8 mouse cellular contexts compared by ENCODE assay signal in genomic region chr4:48754466-48755171, GRCm38 (mm10).
DNase-seq lines count a peak whose midpoint lies in the region; ATAC-seq and TF ChIP-seq lines count a peak whose summit lies in the region.

No protein-coding gene starts in this region.

- no peaks in the 10 kb centered on the region for H3K9me3 ChIP-seq in kidney, embryonic 14.5 days (ENCODE audit: control insufficient read depth, low read length)
- no peaks in the 10 kb centered on the region for H3K9me3 ChIP-seq in neural tube, embryonic 15.5 days (replicated peaks)
- H3K9me3 ChIP-seq in liver, postnatal 0 days (ENCODE audit: low read length) = no peaks in the 10 kb centered on the region

- no peak for TF ChIP-seq CTCF in liver, postnatal 0 days (IDR thresholded peaks at IDR 0.05; ENCODE audit: low read depth)

- no peak overlapping the region for H3K4me3 ChIP-seq in kidney, embryonic 14.5 days (ENCODE audit: low read length)
- H3K4me3 ChIP-seq in neural tube, embryonic 15.5 days (replicated peaks) = no peak overlapping the region
- no peak overlapping the region for H3K4me3 ChIP-seq in liver, postnatal 0 days (ENCODE audit: low read depth, low read length)

- no peak for ATAC-seq in kidney, embryonic 14.5 days (ENCODE audit: low FRiP score, low TSS enrichment)
- peak; percentile 72; the same call in 1 of the 2 replicates for ATAC-seq in neural tube, embryonic 15.5 days (ENCODE audit: low FRiP score)
- ATAC-seq in liver, postnatal 0 days = no peak

- DNase-seq in kidney, postnatal 14 days = peak; percentile 34
- peak; percentile 59 to 70 for DNase-seq in cerebellum, postnatal 25 days
- DNase-seq in gastrocnemius, postnatal 4 days (ENCODE audit: low spot score in 2 of 2) = peak; percentile 59 to 75
- DNase-seq in layer of hippocampus, postnatal 10 days (ENCODE audit: low spot score in 2 of 2) = peak; percentile 49 to 64
- no peak for DNase-seq in liver, postnatal 0 days
- no peak for DNase-seq in spleen, adult 12 weeks (ENCODE audit: low spot score)

- no peaks in the 10 kb centered on the region for H3K27me3 ChIP-seq in kidney, embryonic 14.5 days (ENCODE audit: control insufficient read depth, insufficient read depth, low read length)
- no peaks in the 10 kb centered on the region for H3K27me3 ChIP-seq in neural tube, embryonic 15.5 days (replicated peaks)
- no peaks in the 10 kb centered on the region for H3K27me3 ChIP-seq in liver, postnatal 0 days (ENCODE audit: insufficient read depth, low read length)

- TF ChIP-seq EP300 in liver, postnatal 0 days (IDR thresholded peaks at IDR 0.05; ENCODE audit: low read depth) = no peak

- H3K4me1 ChIP-seq in kidney, embryonic 14.5 days (ENCODE audit: control insufficient read depth, insufficient read depth, low read length) = no peaks in the 10 kb centered on the region
- H3K4me1 ChIP-seq in neural tube, embryonic 15.5 days = 0 out of 2 replicates have a peak, but pooled peaks cover 6% of the 10 kb centered on the region
- H3K4me1 ChIP-seq in liver, postnatal 0 days (ENCODE audit: insufficient read depth) = 0 out of 2 replicates have a peak, but pooled peaks cover 2% of the 10 kb centered on the region

- H3K4me2 ChIP-seq in kidney, embryonic 14.5 days (replicated peaks; ENCODE audit: low read depth, low read length) = no peak overlapping the region
- H3K4me2 ChIP-seq in neural tube, embryonic 15.5 days = 0 out of 2 replicates have a peak overlapping the region, but pooled peaks have one; percentile 11
- H3K4me2 ChIP-seq in liver, postnatal 0 days (ENCODE audit: low read depth, low read length) = no peak overlapping the region

- 64% methylated on average over 13 of the region's 13 CpGs for WGBS in kidney, embryonic 14.5 days
- WGBS in neural tube, embryonic 15.5 days = 53% methylated on average over 13 of the region's 13 CpGs
- 52% methylated on average over 13 of the region's 13 CpGs for WGBS in liver, postnatal 0 days (ENCODE audit: insufficient replicate concordance)

- H3K9ac ChIP-seq in kidney, embryonic 14.5 days (ENCODE audit: low read depth, low read length) = no peak overlapping the region
- H3K9ac ChIP-seq in neural tube, embryonic 15.5 days (replicated peaks) = no peak overlapping the region
- H3K9ac ChIP-seq in liver, postnatal 0 days (replicated peaks) = no peak overlapping the region

- H3K36me3 ChIP-seq in kidney, embryonic 14.5 days (ENCODE audit: control insufficient read depth, insufficient read depth, low read length) = no peaks in the 10 kb centered on the region
- no peaks in the 10 kb centered on the region for H3K36me3 ChIP-seq in neural tube, embryonic 15.5 days
- no peaks in the 10 kb centered on the region for H3K36me3 ChIP-seq in liver, postnatal 0 days (replicated peaks; ENCODE audit: insufficient read depth, low read length)

- H3K27ac ChIP-seq in kidney, embryonic 14.5 days (ENCODE audit: low read depth, low read length) = no peak overlapping the region
- peak overlapping the region; percentile 64 for H3K27ac ChIP-seq in neural tube, embryonic 15.5 days (replicated peaks)
- no peak overlapping the region for H3K27ac ChIP-seq in liver, postnatal 0 days (ENCODE audit: low read depth)

Comparison
In these comparisons a context has a peak if more than half of its experiments do, and no peak if none do; other contexts are left out.
1. DNase-seq: peak in kidney, postnatal 14 days (single experiment), cerebellum, postnatal 25 days (2 of 2), gastrocnemius, postnatal 4 days (2 of 2) and layer of hippocampus, postnatal 10 days (2 of 2); none in liver, postnatal 0 days (single experiment) and spleen, adult 12 weeks (single experiment).